Mouse (Mus musculus): ENCODE measurements around the gene Ndufb4. TPM values are rescaled to one million over a fixed set of nuclear protein-coding genes. Genes with fewer than 3 reads are reported as not detected.

The Ndufb4 gene
- total RNA-seq, 1 experiment = 47.3 TPM

- peaks cover 0 to 16% of the 10 kb centered on the region in 2 experiments for H3K4me1 ChIP-seq (ENCODE audit: control insufficient read depth in 2 of 2, insufficient read depth in 2 of 2, low read length in 2 of 2, poor library complexity in 1 of 2)
- in situ Hi-C loops (cut with MboI; ENCODE audit: low sequenced_read_pairs in 2 of 2, unreplicated experiment in 2 of 2) = no loop called here
These were observed 33.9 kb upstream of the Ndufb4 start for GRCm38 (mm10) chr16:37688181-37688580.

DNA sequence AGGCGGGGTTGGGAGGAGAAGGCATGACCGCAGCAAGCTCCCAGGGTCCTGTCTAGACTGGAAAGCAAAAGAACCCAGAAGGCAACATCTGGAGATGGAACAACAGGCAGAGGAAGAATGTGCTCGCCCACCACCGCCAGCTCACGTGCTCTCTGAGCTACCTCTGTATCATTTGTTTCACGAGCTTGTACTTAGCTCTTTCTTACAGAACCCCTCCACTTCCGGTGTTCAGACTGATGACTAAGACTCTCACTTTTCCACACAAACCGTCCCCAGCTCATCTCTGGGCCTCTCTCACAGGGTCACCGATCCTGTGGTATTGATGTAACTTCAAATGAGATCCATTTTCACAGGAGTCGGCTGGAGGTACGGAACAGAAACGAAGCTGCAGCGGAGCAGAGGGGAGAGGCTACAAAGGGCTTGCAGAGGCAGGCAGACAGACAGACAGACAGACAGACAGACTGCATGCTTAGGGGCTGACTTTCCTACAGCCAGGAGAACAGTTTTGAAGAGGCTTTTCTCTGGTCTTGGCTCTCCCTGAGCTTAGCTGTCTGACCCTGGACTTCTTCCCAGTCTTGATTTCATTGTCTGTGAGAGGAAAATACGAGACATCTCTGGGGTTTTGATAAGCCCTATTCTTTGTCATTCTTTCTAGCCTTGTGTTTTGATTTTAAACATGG is 33.2 kb upstream of the Ndufb4 start:
- peak overlapping the region; percentile 51; the same call in 1 of the 2 replicates for H3K9ac ChIP-seq (ENCODE audit: insufficient read depth, low read depth, low read length, poor library complexity, severe bottlenecking)
- H3K9me3 ChIP-seq (ENCODE audit: control insufficient read depth, insufficient read depth, low read depth, low read length) = no peaks in the 10 kb centered on the region
- H3K4me3 ChIP-seq (ENCODE audit: insufficient read depth in 1 of 2, low read depth in 1 of 2, low read length in 2 of 2, poor library complexity in 1 of 2, severe bottlenecking in 1 of 2) = peak overlapping the region; percentile 4 to 23; a peak in 1 of 4 replicates
- H3K27ac ChIP-seq (ENCODE audit: insufficient read depth, low read depth, low read length, poor library complexity, severe bottlenecking) = no peak overlapping the region
- DNase-seq (ENCODE audit: low read depth, low spot score) = no peak
- no peaks in the 10 kb centered on the region for H3K36me3 ChIP-seq (ENCODE audit: control insufficient read depth, insufficient read depth, low read length, poor library complexity, severe bottlenecking)
- TF ChIP-seq ZNF384 (IDR thresholded peaks at IDR 0.05; ENCODE audit: low read depth, low read length) (no peak), HCFC1 (IDR thresholded peaks at IDR 0.05; ENCODE audit: borderline replicate concordance, insufficient read depth, low read length) (no peak), MAFK (IDR thresholded peaks at IDR 0.05; ENCODE audit: insufficient read depth, low read depth, low read length) (no peak), ZC3H11A (IDR thresholded peaks at IDR 0.05; ENCODE audit: borderline replicate concordance, low read depth, low read length) (no peak), CHD2 (IDR thresholded peaks at IDR 0.05; ENCODE audit: low read depth, low read length) (no peak)
- H3K4me1 ChIP-seq (ENCODE audit: control insufficient read depth in 2 of 2, insufficient read depth in 2 of 2, low read length in 2 of 2, poor library complexity in 1 of 2) = peaks cover 0 to 17% of the 10 kb centered on the region in 2 experiments
- in situ Hi-C loops (cut with MboI; ENCODE audit: low sequenced_read_pairs in 2 of 2, unreplicated experiment in 2 of 2) = no loop called here

More at GRCm38 (mm10) chr16:37688181-37688580, 33.9 kb upstream of the Ndufb4 start:
- DNase-seq (ENCODE audit: low read depth, low spot score) = no peak
- no peak overlapping the region for H3K4me3 ChIP-seq (ENCODE audit: insufficient read depth in 1 of 2, low read depth in 1 of 2, low read length in 2 of 2, poor library complexity in 1 of 2, severe bottlenecking in 1 of 2)
- no peaks in the 10 kb centered on the region for H3K36me3 ChIP-seq (ENCODE audit: control insufficient read depth, insufficient read depth, low read length, poor library complexity, severe bottlenecking)
- H3K9ac ChIP-seq (ENCODE audit: insufficient read depth, low read depth, low read length, poor library complexity, severe bottlenecking) = no peak overlapping the region
- H3K9me3 ChIP-seq (ENCODE audit: control insufficient read depth, insufficient read depth, low read depth, low read length) = no peaks in the 10 kb centered on the region
- TF ChIP-seq CHD2 (IDR thresholded peaks at IDR 0.05; ENCODE audit: low read depth, low read length) (no peak), ZC3H11A (IDR thresholded peaks at IDR 0.05; ENCODE audit: borderline replicate concordance, low read depth, low read length) (no peak), ZNF384 (IDR thresholded peaks at IDR 0.05; ENCODE audit: low read depth, low read length) (no peak), MAFK (IDR thresholded peaks at IDR 0.05; ENCODE audit: insufficient read depth, low read depth, low read length) (no peak), HCFC1 (IDR thresholded peaks at IDR 0.05; ENCODE audit: borderline replicate concordance, insufficient read depth, low read length) (no peak)
- no peak overlapping the region for H3K27ac ChIP-seq (ENCODE audit: insufficient read depth, low read depth, low read length, poor library complexity, severe bottlenecking)

- no peak overlapping the region for H3K27ac ChIP-seq (ENCODE audit: insufficient read depth, low read depth, low read length, poor library complexity, severe bottlenecking)
- H3K9ac ChIP-seq (ENCODE audit: insufficient read depth, low read depth, low read length, poor library complexity, severe bottlenecking) = peak overlapping the region; percentile 51; the same call in 1 of the 2 replicates
- DNase-seq (ENCODE audit: low read depth, low spot score) = no peak
- in situ Hi-C loops (cut with MboI; ENCODE audit: low sequenced_read_pairs in 2 of 2, unreplicated experiment in 2 of 2) = no loop called here
- no peaks in the 10 kb centered on the region for H3K36me3 ChIP-seq (ENCODE audit: control insufficient read depth, insufficient read depth, low read length, poor library complexity, severe bottlenecking)
- 0 out of 4 replicates have a peak overlapping the region, but pooled peaks of 1 of the 2 experiments have one; percentile 4 for H3K4me3 ChIP-seq (ENCODE audit: insufficient read depth in 1 of 2, low read depth in 1 of 2, low read length in 2 of 2, poor library complexity in 1 of 2, severe bottlenecking in 1 of 2)
- H3K9me3 ChIP-seq (ENCODE audit: control insufficient read depth, insufficient read depth, low read depth, low read length) = no peaks in the 10 kb centered on the region
- H3K4me1 ChIP-seq (ENCODE audit: control insufficient read depth in 2 of 2, insufficient read depth in 2 of 2, low read length in 2 of 2, poor library complexity in 1 of 2) = peaks cover 0 to 17% of the 10 kb centered on the region in 2 experiments
- TF ChIP-seq ZC3H11A (IDR thresholded peaks at IDR 0.05; ENCODE audit: borderline replicate concordance, low read depth, low read length) (no peak), HCFC1 (IDR thresholded peaks at IDR 0.05; ENCODE audit: borderline replicate concordance, insufficient read depth, low read length) (no peak), MAFK (IDR thresholded peaks at IDR 0.05; ENCODE audit: insufficient read depth, low read depth, low read length) (no peak), CHD2 (IDR thresholded peaks at IDR 0.05; ENCODE audit: low read depth, low read length) (no peak), ZNF384 (IDR thresholded peaks at IDR 0.05; ENCODE audit: low read depth, low read length) (no peak)
These were observed 32.6 kb upstream of the Ndufb4 start for GRCm38 (mm10) chr16:37686834-37687233.

DNA sequence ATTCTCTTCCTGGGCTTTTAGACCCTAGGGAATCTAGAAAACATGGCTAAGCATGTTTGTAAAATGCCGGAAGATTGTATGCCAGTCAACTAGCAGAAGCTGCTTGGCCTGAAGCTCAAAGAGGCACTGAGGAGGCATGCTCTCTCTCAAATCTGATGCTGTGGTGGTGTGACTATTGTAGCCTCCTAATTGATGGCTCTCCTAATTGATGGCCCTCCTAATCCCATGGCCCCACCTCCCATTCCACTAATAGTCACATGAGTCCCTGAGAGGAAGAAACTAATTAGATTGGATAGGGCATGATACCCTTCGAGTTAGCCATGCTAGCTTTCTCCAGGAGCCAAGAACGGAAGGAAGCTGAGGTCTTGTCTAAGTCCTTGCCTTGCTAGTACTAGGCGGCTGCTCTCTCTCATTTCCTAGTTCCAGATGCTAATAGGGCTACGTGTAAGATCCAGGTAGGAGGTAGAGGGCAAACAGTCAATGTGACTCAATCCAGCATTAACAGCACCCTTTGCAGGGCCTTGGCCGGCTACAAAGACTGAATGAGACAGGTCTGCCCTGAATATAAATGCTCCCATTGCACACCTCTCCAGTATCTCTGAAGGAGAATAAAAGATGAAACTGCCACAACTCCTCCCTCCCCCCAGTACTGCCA is 31.8 kb upstream of the Ndufb4 start:
- no peaks in the 10 kb centered on the region for H3K36me3 ChIP-seq (ENCODE audit: control insufficient read depth, insufficient read depth, low read length, poor library complexity, severe bottlenecking)
- in situ Hi-C loops (cut with MboI; ENCODE audit: low sequenced_read_pairs in 2 of 2, unreplicated experiment in 2 of 2) = no loop called here
- no peak overlapping the region for H3K4me3 ChIP-seq (ENCODE audit: insufficient read depth in 1 of 2, low read depth in 1 of 2, low read length in 2 of 2, poor library complexity in 1 of 2, severe bottlenecking in 1 of 2)
- no peaks in the 10 kb centered on the region for H3K9me3 ChIP-seq (ENCODE audit: control insufficient read depth, insufficient read depth, low read depth, low read length)
- H3K27ac ChIP-seq (ENCODE audit: insufficient read depth, low read depth, low read length, poor library complexity, severe bottlenecking) = no peak overlapping the region
- peaks cover 0 to 17% of the 10 kb centered on the region in 2 experiments for H3K4me1 ChIP-seq (ENCODE audit: control insufficient read depth in 2 of 2, insufficient read depth in 2 of 2, low read length in 2 of 2, poor library complexity in 1 of 2)
- no peak for TF ChIP-seq HCFC1 (IDR thresholded peaks at IDR 0.05; ENCODE audit: borderline replicate concordance, insufficient read depth, low read length)
- no peak for TF ChIP-seq ZNF384 (IDR thresholded peaks at IDR 0.05; ENCODE audit: low read depth, low read length)
- no peak for TF ChIP-seq MAFK (IDR thresholded peaks at IDR 0.05; ENCODE audit: insufficient read depth, low read depth, low read length)
- DNase-seq (ENCODE audit: low read depth, low spot score) = no peak
- no peak overlapping the region for H3K9ac ChIP-seq (ENCODE audit: insufficient read depth, low read depth, low read length, poor library complexity, severe bottlenecking)
